Mouse (Mus musculus) thymus, adult 2 months (tissue): ENCODE measurements around the gene Dcaf4. TPM values are rescaled to one million over a fixed set of nuclear protein-coding genes. Genes with fewer than 3 reads are reported as not detected.

Experiments
- DNase-seq: peaks from one replicate; pipeline ENCODE4 v3.0.0; 2021
- H3K27ac ChIP-seq: fragments of 200-500 bp; 2 replicates; pipeline ENCODE4 v1.5.1; 2012; ENCODE audit warnings: low read length, control low read depth; ENCODE audit not compliant: control insufficient read depth, insufficient read depth
- H3K27me3 ChIP-seq: fragments of 200-500 bp; 2 replicates; pipeline ENCODE4 v1.6.1; 2012; ENCODE audit warnings: mild to moderate bottlenecking, low read length, moderate library complexity, mixed read lengths; ENCODE audit not compliant: control insufficient read depth, insufficient read depth
- H3K36me3 ChIP-seq: fragments of 200-500 bp; 2 replicates; pipeline ENCODE4 v1.6.1; 2012; ENCODE audit warnings: mild to moderate bottlenecking, low read length, moderate library complexity; ENCODE audit not compliant: control insufficient read depth, insufficient read depth
- H3K4me1 ChIP-seq: fragments of 200-500 bp; replicated peaks from 2 replicates; pipeline ENCODE4 v1.6.1; 2012; ENCODE audit warnings: low read length; ENCODE audit not compliant: control insufficient read depth, insufficient read depth
- H3K4me3 ChIP-seq: fragments of 200-500 bp; 2 replicates; pipeline ENCODE4 v1.5.1; 2012; ENCODE audit warnings: mild to moderate bottlenecking, low read length, control low read depth, moderate library complexity; ENCODE audit not compliant: control insufficient read depth, insufficient read depth
- CTCF ChIP-seq: fragments of 200-500 bp; IDR thresholded peaks from 2 replicates; pipeline ENCODE4 v1.5.1; 2012; ENCODE audit warnings: mild to moderate bottlenecking, control low read depth, low read length, moderate library complexity, borderline replicate concordance; ENCODE audit not compliant: control insufficient read depth, poor library complexity, insufficient read depth; ENCODE audit errors: extremely low read depth
- POLR2A ChIP-seq: fragments of 200-500 bp; IDR thresholded peaks from 2 replicates; pipeline ENCODE4 v1.6.1; 2012; ENCODE audit warnings: mild to moderate bottlenecking, low read length, control low read depth, moderate library complexity; ENCODE audit not compliant: control insufficient read depth, poor library complexity, insufficient read depth; ENCODE audit errors: extremely low read depth
- WGBS: fragments of 180-500 bp; shearing (Covaris S2); methylation state at CpG from one replicate; pipeline ENCODE4 v1.1.7; 2018; 5-methylcytosine and 5-hydroxymethylcytosine counted together
- polyA plus RNA-seq: library from polyadenylated mRNA; depleted of rRNA; stranded (reverse); fragments of >200 nt; gene quantifications from 2 replicates; pipeline ENCODE4 v1.2.3, GENCODE M21; 2012

Dcaf4 gene
- polyA plus RNA-seq, 1 experiment: 36.6 TPM

DNA sequence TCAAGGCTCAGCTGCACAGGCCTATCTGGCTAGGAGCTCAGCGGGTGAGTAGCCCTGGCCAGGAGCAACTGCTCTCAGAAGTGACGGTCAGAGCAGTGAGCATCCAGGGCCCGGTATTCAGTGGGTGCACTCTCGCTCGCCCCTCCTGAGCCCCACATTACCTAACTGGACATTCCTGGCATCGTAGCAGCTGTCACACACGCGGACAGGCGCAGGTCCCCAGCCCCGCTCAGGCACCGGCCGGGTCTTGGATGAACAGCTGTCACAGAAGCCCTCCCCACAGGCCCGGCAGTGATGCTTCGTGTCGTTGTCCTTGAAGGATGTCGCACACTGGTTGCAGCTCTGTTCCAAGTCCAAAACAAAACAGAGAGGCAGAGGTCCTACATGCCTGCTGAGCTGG lies 31.0 kb downstream of the Dcaf4 start:
- TF ChIP-seq CTCF (no peak), POLR2A (no peak)
- H3K27me3 ChIP-seq: no peaks in the 10 kb centered on the region
- H3K4me1 ChIP-seq: no peaks in the 10 kb centered on the region
- no peak overlapping the region for H3K4me3 ChIP-seq
- WGBS: 98% methylated on average over 16 of the region's 16 CpGs
- no peak overlapping the region for H3K27ac ChIP-seq
- H3K36me3 ChIP-seq: peaks cover 48% of the 10 kb centered on the region
- DNase-seq: no peak

DNA sequence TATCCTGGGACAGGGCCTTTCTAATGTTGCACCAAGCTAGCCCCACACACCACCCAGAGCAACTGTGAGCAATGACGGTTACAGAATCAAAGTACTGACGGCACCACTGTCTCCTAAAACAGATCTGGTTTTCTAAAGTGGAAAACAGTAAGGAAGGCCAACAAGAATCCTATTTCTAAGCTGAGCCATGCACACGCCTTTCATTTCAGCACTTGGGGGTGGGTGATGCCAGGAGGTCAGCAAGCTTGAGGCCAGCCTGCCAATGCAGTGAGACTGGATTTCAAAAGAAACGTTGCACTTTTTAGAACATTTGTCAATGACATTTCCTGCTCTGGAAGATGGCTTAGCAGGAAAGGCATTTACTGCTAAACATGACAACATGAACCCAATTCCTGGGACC lies 33.5 kb downstream of the Dcaf4 start:
- H3K27ac ChIP-seq: no peak overlapping the region
- H3K4me3 ChIP-seq: no peak overlapping the region
- no peaks in the 10 kb centered on the region for H3K4me1 ChIP-seq
- 91% methylated on average over 4 of the region's 4 CpGs for WGBS
- TF ChIP-seq POLR2A: no peak
- no peak for TF ChIP-seq CTCF
- H3K27me3 ChIP-seq: no peaks in the 10 kb centered on the region
- no peak for DNase-seq
- peaks cover 56% of the 10 kb centered on the region for H3K36me3 ChIP-seq

DNA sequence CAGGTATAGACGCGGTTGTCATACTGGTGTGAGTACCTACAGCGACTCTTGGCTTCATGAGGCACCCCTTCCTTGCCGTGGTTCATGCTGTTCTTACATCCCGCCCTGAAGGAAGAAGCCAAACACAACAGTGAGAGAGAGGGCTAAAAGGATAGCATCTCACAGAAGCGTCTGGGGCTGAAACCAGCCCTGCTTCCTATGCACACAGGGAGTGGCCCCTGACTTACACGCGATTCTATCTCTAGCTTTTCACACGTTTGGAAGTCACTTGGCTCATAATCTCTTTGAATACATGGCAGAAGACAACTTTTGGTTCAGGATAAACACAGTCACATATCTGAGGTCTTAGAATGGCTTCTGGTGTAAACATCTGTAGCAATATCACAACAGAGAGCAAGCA lies 35.3 kb downstream of the Dcaf4 start:
- no peak for DNase-seq
- WGBS: 58% methylated on average over 9 of the region's 9 CpGs
- TF ChIP-seq POLR2A (no peak), CTCF (no peak)
- Histone ChIP-seq H3K27me3 (no peaks in the 10 kb centered on the region), H3K36me3 (peaks cover 51% of the 10 kb centered on the region), H3K27ac (peak overlapping the region; percentile 27; the same call in 1 of the 2 replicates), H3K4me3 (no peak overlapping the region), H3K4me1 (no peaks in the 10 kb centered on the region)

DNA sequence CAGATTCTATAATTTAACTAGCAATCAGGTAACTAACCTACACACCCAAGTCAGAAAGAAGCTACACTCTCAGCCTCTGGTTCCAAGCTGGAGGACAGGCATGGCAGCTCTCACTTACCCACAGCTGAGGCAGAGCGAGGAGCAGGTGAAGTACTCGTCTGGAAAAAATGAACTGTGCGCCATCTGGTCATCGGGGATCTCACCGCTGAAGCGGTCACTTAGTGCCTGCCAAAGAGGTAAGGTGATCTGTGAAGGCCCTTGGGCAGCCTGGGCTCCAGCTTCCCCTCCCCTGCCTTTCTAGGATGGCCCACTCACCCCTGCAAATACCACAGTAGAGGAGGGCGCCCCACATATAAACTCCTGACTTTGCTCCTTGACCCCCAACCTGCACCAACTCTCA lies 38.2 kb downstream of the Dcaf4 start:
- TF ChIP-seq CTCF: no peak
- no peak for TF ChIP-seq POLR2A
- no peak for DNase-seq
- Histone ChIP-seq H3K4me3 (no peak overlapping the region), H3K27ac (no peak overlapping the region), H3K4me1 (no peaks in the 10 kb centered on the region), H3K36me3 (peaks cover 54% of the 10 kb centered on the region), H3K27me3 (no peaks in the 10 kb centered on the region)
- 97% methylated on average over 7 of the region's 7 CpGs for WGBS

DNA sequence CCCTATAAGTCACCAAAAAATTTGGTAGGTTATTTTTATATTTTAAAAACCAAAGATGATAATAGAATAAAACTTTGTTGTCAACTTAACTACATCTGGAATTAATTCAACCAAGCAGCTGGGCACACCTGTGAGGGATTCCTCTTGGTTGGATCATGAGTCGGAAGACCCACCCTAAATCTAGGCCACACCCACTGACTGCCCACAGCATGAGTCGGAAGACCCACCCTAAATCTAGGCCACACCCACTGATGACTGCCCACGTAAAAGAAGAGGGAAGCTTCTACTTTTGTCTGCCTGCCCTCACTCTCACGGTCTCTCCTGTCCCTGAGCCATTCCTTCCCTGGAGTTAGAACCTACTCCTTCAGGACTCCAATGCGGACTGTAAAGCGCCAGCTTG lies 39.9 kb downstream of the Dcaf4 start:
- Histone ChIP-seq H3K4me1 (no peaks in the 10 kb centered on the region), H3K27me3 (no peaks in the 10 kb centered on the region), H3K27ac (no peak overlapping the region), H3K4me3 (no peak overlapping the region), H3K36me3 (peaks cover 46% of the 10 kb centered on the region)
- TF ChIP-seq CTCF: no peak
- TF ChIP-seq POLR2A: no peak
- no peak for DNase-seq
- 93% methylated on average over 6 of the region's 6 CpGs for WGBS

DNA sequence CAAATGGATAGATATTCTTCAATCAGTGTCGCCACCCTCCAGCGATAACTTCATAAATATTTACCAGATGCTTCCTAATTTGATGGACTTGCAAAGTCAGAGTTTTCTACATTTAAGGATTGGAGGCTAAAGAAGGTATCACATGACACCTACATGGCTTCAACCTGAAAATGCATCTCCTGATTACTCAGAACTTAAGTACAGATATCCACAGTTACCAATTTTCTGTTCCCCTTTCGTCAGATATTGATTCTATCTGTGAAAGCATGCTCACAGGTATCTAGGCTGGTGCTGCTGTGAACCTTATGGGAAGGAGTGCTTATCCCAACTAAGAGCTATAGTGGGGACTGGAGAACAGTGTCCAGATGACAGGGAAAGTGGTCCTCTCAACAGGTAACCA lies 42.3 kb downstream of the Dcaf4 start:
- Histone ChIP-seq H3K4me3 (no peak overlapping the region), H3K27me3 (no peaks in the 10 kb centered on the region), H3K4me1 (no peaks in the 10 kb centered on the region), H3K36me3 (peaks cover 55% of the 10 kb centered on the region), H3K27ac (no peak overlapping the region)
- DNase-seq: no peak
- WGBS: 96% methylated on average over 3 of the region's 3 CpGs
- no peak for TF ChIP-seq POLR2A
- no peak for TF ChIP-seq CTCF

DNA sequence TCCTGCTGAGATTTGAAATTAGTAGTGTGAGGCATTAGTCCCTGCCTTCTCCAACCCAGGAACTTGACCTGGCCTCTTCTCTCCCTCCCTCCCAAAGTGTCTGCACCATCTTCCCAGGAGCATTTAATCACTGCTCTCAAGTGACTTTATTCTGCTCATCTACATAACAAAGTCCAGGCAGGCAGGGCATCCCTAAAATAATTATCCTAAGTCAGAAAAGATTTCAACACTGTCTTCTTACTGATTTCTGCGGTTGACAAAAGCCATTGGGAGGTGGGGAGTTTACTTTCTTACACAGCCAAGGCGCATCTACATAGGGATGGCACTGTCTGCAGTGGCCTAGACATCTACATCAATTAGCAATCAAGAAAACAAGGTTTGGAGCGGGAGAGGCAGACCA lies 49.6 kb downstream of the Dcaf4 start:
- Histone ChIP-seq H3K4me3 (no peak overlapping the region), H3K4me1 (no peaks in the 10 kb centered on the region), H3K27ac (no peak overlapping the region), H3K27me3 (no peaks in the 10 kb centered on the region), H3K36me3 (peaks cover 48% of the 10 kb centered on the region)
- TF ChIP-seq CTCF: no peak
- no peak for TF ChIP-seq POLR2A
- 97% methylated on average over 3 of the region's 3 CpGs for WGBS
- no peak for DNase-seq
